Mouse (Mus musculus) splenic B cell, adult 2 months (primary cell): Measurements from ENCODE around the gene Arhgap35.
"Not testable (repeated sequence)": the region's sequence is repeated elsewhere in the genome, so short reads cannot be mapped to it uniquely, and the experiment has no call there.

Experiments used
- DNase-seq: peaks from one replicate; pipeline ENCODE4 v3.0.0-alpha.2; 2011; ENCODE audit warnings: low read depth, low spot score
- H3K27me3 ChIP-seq: 2 replicates; pipeline ENCODE4 v1.6.1; 2012; ENCODE audit warnings: mild to moderate bottlenecking, low read length, moderate library complexity, mixed read lengths; ENCODE audit not compliant: control insufficient read depth, poor library complexity, insufficient read depth, severe bottlenecking
- H3K36me3 ChIP-seq: 2 replicates; pipeline ENCODE4 v1.6.1; 2012; ENCODE audit warnings: mild to moderate bottlenecking, low read length, moderate library complexity, mixed read lengths; ENCODE audit not compliant: control insufficient read depth, poor library complexity, insufficient read depth, severe bottlenecking

The Arhgap35 gene

GRCm38 (mm10) chr7:16614888-16615715 lies at the start of gene Arhgap35:
Arhgap35 (minus strand) TSS chr7:16614993.
- H3K36me3 ChIP-seq, result no peaks in the 10 kb centered on the region
- peak; percentile 97 for DNase-seq
- no peaks in the 10 kb centered on the region for H3K27me3 ChIP-seq

DNA sequence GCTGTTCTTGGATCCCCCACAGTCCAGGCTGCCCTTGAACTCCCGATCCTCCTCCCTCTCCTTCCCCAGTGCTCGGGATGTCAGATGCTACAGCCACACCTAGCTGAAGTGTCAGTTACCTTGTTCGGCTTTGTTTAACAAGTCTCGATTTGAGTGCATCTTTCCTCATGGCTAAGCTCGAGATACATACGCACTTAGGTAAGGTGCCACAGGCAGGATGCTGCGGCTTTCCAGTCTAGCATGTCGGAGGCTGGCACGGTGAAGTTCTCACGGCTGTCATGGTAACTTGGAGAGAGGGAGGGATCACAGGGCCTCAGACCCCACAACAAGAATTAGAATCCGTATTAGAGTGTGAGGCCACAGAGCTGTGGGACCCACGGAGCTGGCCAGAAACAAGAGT lies 29.5 kb upstream of the Arhgap35 start:
- no peak for DNase-seq
- Histone ChIP-seq H3K27me3 (no peaks in the 10 kb centered on the region), H3K36me3 (no peaks in the 10 kb centered on the region)

DNA sequence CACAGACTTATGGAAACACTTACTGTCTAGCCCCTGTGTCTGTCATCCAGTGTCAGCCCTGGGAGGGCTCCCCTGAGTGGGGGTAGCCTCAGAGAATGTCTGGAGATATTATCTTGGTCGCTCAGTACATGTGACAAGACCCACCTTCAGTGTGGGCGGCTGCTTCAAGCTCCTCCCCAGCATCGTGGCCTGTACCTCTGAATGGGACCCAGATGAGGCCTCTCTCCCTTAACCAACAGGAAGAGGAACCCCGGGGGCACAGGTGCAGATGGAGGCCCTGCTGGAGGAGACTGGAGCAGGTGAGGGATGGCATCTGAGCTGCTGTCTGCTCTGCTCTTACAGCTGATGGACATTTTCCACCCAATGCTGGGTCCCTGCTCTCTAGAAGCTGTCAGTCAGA lies 28.3 kb upstream of the Arhgap35 start:
- H3K36me3 ChIP-seq, H3K27me3 ChIP-seq, DNase-seq: not testable (repeated sequence)

- DNase-seq, result peak; percentile 19
- Histone ChIP-seq H3K27me3 (no peaks in the 10 kb centered on the region), H3K36me3 (no peaks in the 10 kb centered on the region)
Observed at GRCm38 (mm10) chr7:16639028-16639427, 24.2 kb upstream of the Arhgap35 start.

DNA sequence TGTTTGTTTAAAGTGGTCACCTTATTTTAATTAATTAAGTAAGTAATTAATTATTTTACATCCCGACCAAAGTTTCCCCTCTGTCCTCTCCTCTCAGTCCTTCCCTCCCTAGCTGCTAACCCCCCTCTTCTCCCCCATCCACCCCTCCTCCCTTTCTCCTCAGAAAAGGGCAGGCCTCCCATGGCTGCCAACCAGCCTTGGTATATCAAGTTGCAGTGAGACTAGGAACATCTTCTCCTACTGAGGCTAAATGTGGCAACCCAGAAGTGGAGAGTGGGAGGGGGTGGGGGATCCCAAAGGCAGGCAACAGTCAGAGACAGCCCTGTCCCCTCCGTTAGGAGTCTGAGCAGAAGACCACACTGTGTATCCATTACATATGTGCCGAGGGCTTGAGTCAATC lies 20.3 kb upstream of the Arhgap35 start:
- Histone ChIP-seq H3K36me3 (no peaks in the 10 kb centered on the region), H3K27me3 (no peaks in the 10 kb centered on the region)
- no peak for DNase-seq

DNA sequence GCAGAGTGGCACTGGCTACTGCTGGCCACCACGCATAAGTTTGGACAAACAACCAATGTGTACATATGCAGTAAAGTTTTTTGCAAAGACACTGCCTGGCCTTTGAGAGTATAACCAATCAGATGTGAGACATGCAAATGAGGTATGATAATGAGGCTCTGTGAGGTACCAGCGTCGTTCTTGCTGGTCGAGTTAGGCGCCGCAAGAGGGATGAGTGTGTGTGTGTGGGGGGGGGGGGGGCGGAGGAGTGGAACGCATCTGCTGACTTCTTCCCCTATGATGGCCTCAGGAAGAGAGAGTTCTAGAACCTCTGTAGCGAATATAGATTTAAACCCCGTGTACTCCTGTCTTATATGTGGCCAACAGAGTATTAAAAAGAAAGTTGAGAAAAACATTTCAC lies 19.1 kb upstream of the Arhgap35 start:
- H3K27me3 ChIP-seq, H3K36me3 ChIP-seq: not testable (repeated sequence)
- DNase-seq, result peak; percentile 75

GRCm38 (mm10) chr7:16631932-16632331 lies 17.1 kb upstream of the Arhgap35 start:
- peak; percentile 32 for DNase-seq
- Histone ChIP-seq H3K27me3 (no peaks in the 10 kb centered on the region), H3K36me3 (no peaks in the 10 kb centered on the region)

DNA sequence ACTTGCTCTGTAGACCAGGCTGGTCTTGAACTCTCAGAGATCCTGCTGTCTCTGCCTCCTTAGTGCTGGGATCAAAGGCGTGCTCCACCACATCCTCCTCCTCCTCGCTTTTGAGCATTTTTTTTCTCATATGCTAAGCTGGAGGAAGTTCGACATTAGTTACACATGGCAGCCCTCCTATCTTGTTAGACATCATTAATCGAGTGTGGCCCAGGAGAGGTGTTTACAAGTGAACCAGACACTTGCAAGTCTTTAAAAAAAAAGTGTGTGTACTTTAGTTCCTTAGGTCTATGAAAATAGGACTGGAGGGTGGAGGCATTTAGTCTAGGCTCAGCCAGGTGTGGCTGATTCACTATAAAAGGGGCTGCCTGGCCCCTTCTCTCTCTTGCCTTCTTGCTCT lies 16.2 kb upstream of the Arhgap35 start:
- no peaks in the 10 kb centered on the region for H3K27me3 ChIP-seq
- peak; percentile 42 for DNase-seq
- H3K36me3 ChIP-seq, result no peaks in the 10 kb centered on the region

DNA sequence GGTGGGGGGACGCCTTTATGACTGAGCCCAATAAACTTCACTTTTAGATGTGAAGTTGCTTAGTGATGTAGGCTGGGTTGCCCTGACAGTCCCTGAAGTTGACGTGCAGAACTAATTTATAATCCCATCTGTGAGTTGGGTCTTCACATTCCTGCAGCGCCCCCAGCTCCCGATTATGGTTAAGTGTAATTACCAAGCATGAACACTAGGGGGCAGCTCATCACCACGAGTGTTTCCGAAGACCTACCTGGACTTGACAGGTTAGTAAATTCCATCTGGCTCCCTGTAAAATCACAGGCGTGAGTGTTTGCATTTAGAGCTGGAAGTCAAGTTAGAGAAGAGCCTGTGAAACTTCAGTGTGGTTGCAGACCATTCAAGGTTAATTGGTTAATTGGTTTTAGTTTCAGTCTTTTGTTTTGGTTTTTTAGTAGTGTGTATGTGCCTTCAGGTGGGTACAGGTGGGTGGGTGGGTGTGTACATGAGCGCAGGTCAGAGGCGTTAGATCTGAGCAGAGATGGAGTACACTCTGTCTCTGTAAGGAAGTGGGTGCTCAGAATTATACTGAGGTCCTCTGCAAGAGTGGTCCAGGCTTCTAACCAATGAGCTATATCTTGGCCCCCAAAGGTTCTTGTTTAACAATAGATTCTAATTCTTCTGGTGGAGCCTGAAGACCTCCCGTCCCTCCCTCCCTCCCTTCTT lies 15.0 kb upstream of the Arhgap35 start:
- Histone ChIP-seq H3K36me3 (no peaks in the 10 kb centered on the region), H3K27me3 (no peaks in the 10 kb centered on the region)
- DNase-seq, result peak; percentile 80

DNA sequence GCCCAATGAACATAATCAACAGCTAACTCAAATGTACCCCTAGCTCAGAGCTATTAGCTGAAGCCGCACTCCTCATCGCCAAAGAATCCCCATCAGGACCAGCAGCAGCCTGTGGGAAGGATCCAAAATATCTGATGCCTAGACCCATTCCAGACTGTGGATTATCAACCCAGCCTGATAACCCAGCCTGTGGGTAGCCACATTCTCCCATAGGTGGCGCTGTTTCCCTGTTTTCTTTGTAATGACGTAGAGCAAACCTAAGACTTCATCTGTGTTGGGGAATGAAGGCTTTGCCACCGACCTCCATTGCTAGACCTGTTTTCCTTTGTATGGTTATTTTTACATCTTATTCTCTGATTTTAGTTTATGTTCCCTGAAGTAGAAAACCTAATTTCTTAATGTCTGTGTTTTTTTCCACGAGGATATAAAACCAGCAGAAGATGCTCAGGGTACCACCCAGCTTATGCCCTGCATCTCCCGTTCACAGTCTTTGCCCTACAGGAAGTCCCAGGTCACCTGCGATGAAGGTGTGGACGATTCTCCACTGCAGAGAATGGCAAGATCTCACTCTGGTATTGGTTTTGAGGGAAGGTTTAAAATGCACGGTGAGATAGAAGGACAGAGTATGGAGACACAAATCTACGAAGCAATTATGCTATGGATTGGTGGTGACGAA lies 13.4 kb upstream of the Arhgap35 start:
- Histone ChIP-seq H3K27me3 (no peaks in the 10 kb centered on the region), H3K36me3 (no peaks in the 10 kb centered on the region)
- peak; percentile 86 for DNase-seq

- no peak for DNase-seq
- no peaks in the 10 kb centered on the region for H3K36me3 ChIP-seq
- no peaks in the 10 kb centered on the region for H3K27me3 ChIP-seq
Observed at GRCm38 (mm10) chr7:16623687-16624086, 8.9 kb upstream of the Arhgap35 start.

DNA sequence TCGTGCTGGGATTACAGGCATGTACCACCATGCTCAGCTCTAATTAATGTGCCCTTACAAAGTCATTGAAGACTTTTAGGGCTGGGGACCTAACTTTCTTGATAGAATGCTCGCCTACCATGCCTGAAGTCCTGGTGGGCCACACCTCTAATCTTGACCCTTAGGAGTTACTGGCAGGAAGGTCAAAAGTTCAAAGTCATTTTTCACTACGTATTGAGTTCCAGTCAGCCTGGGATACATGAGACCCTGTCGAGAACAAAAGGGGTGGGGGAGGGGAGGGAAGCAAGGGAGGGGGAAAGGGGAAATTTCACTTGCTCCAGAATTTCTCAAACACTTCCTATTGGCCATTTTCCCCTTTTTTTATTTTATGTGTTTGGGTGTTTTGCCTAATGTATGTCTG lies 8.3 kb upstream of the Arhgap35 start:
- Histone ChIP-seq H3K27me3 (no peaks in the 10 kb centered on the region), H3K36me3 (no peaks in the 10 kb centered on the region)
- DNase-seq, result no peak

DNA sequence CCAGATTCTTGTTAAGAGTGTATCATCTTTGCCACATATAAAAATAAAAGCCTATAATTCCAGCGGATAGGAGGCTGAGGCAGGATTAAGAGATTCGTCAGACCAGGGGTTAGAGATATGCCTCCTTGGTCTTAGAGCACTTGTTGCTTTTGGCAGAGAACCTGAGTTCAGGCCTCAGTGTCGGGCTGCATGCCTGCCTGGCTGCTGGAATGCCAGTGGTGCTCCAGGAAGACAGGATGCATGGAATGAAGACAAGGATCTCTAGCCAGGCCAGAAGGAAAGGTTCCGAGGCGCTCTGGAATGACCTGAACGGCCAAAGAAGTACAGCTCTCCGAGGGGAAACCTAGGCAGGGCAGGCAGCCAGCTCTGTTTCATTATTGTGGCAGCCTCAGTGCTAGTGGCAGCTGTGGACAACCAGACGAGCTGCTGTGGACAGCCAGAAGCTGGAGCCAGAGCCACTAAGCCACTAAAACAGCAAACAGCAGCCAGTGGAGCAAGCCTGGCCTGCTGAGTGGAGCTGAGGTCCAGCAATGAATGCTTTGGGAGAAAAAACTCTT lies 6.4 kb upstream of the Arhgap35 start:
- Histone ChIP-seq H3K27me3 (no peaks in the 10 kb centered on the region), H3K36me3 (no peaks in the 10 kb centered on the region)
- DNase-seq, result no peak

DNA sequence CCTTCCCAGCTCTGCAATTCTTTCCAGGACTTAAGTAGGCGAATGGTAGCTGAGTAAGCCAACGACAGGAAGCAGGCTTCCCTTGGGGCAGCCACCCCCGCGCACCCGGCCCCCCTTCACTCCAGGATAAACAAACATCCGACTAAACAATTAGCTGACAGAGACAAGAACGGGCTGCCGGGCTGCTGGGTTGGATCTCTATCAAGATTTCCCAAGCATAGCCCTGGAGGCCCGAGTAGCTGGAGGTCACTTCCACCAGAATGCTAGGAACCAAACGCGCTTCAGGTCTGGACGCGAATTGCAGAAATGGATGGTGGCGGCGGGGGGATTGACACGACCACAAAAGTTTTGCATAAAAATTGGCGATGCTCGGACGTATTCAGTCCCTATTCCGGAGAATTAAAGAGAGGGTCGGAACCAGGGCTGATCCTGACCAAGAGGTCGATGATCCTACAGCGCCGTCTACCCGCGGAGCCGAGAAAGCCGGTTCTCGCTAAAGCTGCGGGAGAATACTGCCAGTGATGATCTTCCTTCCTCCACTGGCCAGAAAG lies 3.9 kb upstream of the Arhgap35 start:
- Histone ChIP-seq H3K27me3 (no peaks in the 10 kb centered on the region), H3K36me3 (no peaks in the 10 kb centered on the region)
- peak; percentile 76 for DNase-seq
